Mouse (Mus musculus) right cerebral cortex, adult 18-20 months (tissue): ENCODE data around the gene Ptprn2.

Experiments used
- DNase-seq: peaks from one replicate; pipeline ENCODE4 v3.0.0; 2022; ENCODE audit warnings: mixed read lengths

Gene Ptprn2

GRCm38 (mm10) chr12:117187167-117187566 is 701.6 kb downstream of the Ptprn2 start:
- DNase-seq, result no peak

GRCm38 (mm10) chr12:117192001-117192400 is 706.5 kb downstream of the Ptprn2 start:
- DNase-seq, result peak; percentile 71

- DNase-seq, result peak; percentile 89
Observed at GRCm38 (mm10) chr12:117196721-117197425, 711.4 kb downstream of the Ptprn2 start.

- DNase-seq, result no peak
Observed at GRCm38 (mm10) chr12:117198093-117198492, 712.6 kb downstream of the Ptprn2 start.

GRCm38 (mm10) chr12:117200117-117200516 is 714.6 kb downstream of the Ptprn2 start:
- peak; percentile 84 for DNase-seq

GRCm38 (mm10) chr12:117200590-117200989 is 715.1 kb downstream of the Ptprn2 start:
- no peak for DNase-seq

- DNase-seq, result no peak
Observed at GRCm38 (mm10) chr12:117203506-117203905, 718.0 kb downstream of the Ptprn2 start.

GRCm38 (mm10) chr12:117204905-117205304 is 719.4 kb downstream of the Ptprn2 start:
- no peak for DNase-seq

GRCm38 (mm10) chr12:117207421-117208120 is 722.1 kb downstream of the Ptprn2 start:
- no peak for DNase-seq

GRCm38 (mm10) chr12:117210467-117210866 is 724.9 kb downstream of the Ptprn2 start:
- DNase-seq, result no peak

- no peak for DNase-seq
Observed at GRCm38 (mm10) chr12:117213531-117213930, 728.0 kb downstream of the Ptprn2 start.

- peak; percentile 77 for DNase-seq
Observed at GRCm38 (mm10) chr12:117214272-117214671, 728.8 kb downstream of the Ptprn2 start.

- DNase-seq, result peak; percentile 36
Observed at GRCm38 (mm10) chr12:117214919-117215318, 729.4 kb downstream of the Ptprn2 start.

- no peak for DNase-seq
Observed at GRCm38 (mm10) chr12:117221909-117222308, 736.4 kb downstream of the Ptprn2 start.

GRCm38 (mm10) chr12:117224036-117224435 is 738.5 kb downstream of the Ptprn2 start:
- no peak for DNase-seq

- no peak for DNase-seq
Observed at GRCm38 (mm10) chr12:117227236-117227635, 741.7 kb downstream of the Ptprn2 start.

GRCm38 (mm10) chr12:117229442-117229841 is 743.9 kb downstream of the Ptprn2 start:
- DNase-seq, result peak; percentile 67

- no peak for DNase-seq
Observed at GRCm38 (mm10) chr12:117230282-117230681, 744.8 kb downstream of the Ptprn2 start.

- DNase-seq, result no peak
Observed at GRCm38 (mm10) chr12:117231850-117232249, 746.3 kb downstream of the Ptprn2 start.

GRCm38 (mm10) chr12:117235114-117235513 is 749.6 kb downstream of the Ptprn2 start:
- DNase-seq, result no peak

GRCm38 (mm10) chr12:117236020-117236734 is 750.7 kb downstream of the Ptprn2 start:
- DNase-seq, result peak; percentile 57

- DNase-seq, result peak; percentile 40
Observed at GRCm38 (mm10) chr12:117236981-117237380, 751.5 kb downstream of the Ptprn2 start.

GRCm38 (mm10) chr12:117239927-117240715 is 754.6 kb downstream of the Ptprn2 start:
- no peak for DNase-seq
